Mouse (Mus musculus): ENCODE results near the gene Tstd1.

Tstd1 gene

GRCm38 (mm10) chr1:171418660-171419059 is at the start of gene Tstd1:
Gene Tstd1 (plus strand): TSS chr1:171418872.
- 94% methylated on average over 5 of the region's 5 CpGs for WGBS

- 45% methylated on average over 20 of the region's 20 CpGs for WGBS
These were observed 48.7 kb upstream of the Tstd1 start, which contains the start of gene Nectin4 for GRCm38 (mm10) chr1:171369845-171370556. Gene Nectin4 (plus strand): TSS chr1:171370099.

- WGBS = 82% methylated on average over 3 of the region's 3 CpGs
These were observed 45.8 kb upstream of the Tstd1 start for GRCm38 (mm10) chr1:171372880-171373279.

GRCm38 (mm10) chr1:171373946-171374345 is 44.7 kb upstream of the Tstd1 start:
- 10% methylated on average over 4 of the region's 4 CpGs for WGBS

- 59% methylated on average over 9 of the region's 9 CpGs for WGBS
These were observed 43.0 kb upstream of the Tstd1 start for GRCm38 (mm10) chr1:171375646-171376097.

GRCm38 (mm10) chr1:171378298-171378697 is 40.4 kb upstream of the Tstd1 start:
- WGBS = 86% methylated on average over 6 of the region's 6 CpGs

- 1% methylated on average over 31 of the region's 31 CpGs for WGBS
These were observed 38.6 kb upstream of the Tstd1 start for GRCm38 (mm10) chr1:171379935-171380599.

GRCm38 (mm10) chr1:171382096-171382620 is 36.5 kb upstream of the Tstd1 start:
- WGBS = 86% methylated on average over 11 of the region's 11 CpGs

- WGBS = 64% methylated on average over 9 of the region's 9 CpGs
These were observed 34.3 kb upstream of the Tstd1 start for GRCm38 (mm10) chr1:171384361-171384760.

GRCm38 (mm10) chr1:171385171-171385570 is 33.5 kb upstream of the Tstd1 start:
- 60% methylated on average over 9 of the region's 9 CpGs for WGBS

- 59% methylated on average over 6 of the region's 6 CpGs for whole genome bisulfite sequencing
These were observed 31.6 kb upstream of the Tstd1 start for GRCm38 (mm10) chr1:171387099-171387498.

GRCm38 (mm10) chr1:171388376-171389102 is 30.1 kb upstream of the Tstd1 start, which contains the start of gene Arhgap30:
Gene Arhgap30 (plus strand): TSS chr1:171388954.
- WGBS = 79% methylated on average over 15 of the region's 15 CpGs

- 86% methylated on average over 4 of the region's 4 CpGs for WGBS
These were observed 28.6 kb upstream of the Tstd1 start for GRCm38 (mm10) chr1:171390101-171390500.

- 86% methylated on average over 4 of the region's 4 CpGs for WGBS
These were observed 16.9 kb upstream of the Tstd1 start for GRCm38 (mm10) chr1:171401821-171402220.

GRCm38 (mm10) chr1:171402991-171403390 is 15.7 kb upstream of the Tstd1 start:
- 84% methylated on average over 9 of the region's 9 CpGs for WGBS

- WGBS = 79% methylated on average over 5 of the region's 5 CpGs
These were observed 11.4 kb upstream of the Tstd1 start for GRCm38 (mm10) chr1:171407263-171407662.

GRCm38 (mm10) chr1:171410231-171410630 is 8.4 kb upstream of the Tstd1 start:
- 93% methylated on average over 1 of the region's 1 CpGs for WGBS

GRCm38 (mm10) chr1:171410947-171411484 is 7.7 kb upstream of the Tstd1 start, which contains the start of gene Usf1:
Gene Usf1 (plus strand): TSS chr1:171411313.
- WGBS = under 1% methylated on average over 36 of the region's 36 CpGs

- WGBS = under 1% methylated on average over 37 of the region's 39 CpGs
These were observed 7.2 kb upstream of the Tstd1 start for GRCm38 (mm10) chr1:171411492-171411941.

- under 1% methylated on average over 20 of the region's 20 CpGs for WGBS
These were observed 6.7 kb upstream of the Tstd1 start for GRCm38 (mm10) chr1:171412001-171412441.

GRCm38 (mm10) chr1:171412446-171412845 is 6.2 kb upstream of the Tstd1 start:
- 16% methylated on average over 3 of the region's 3 CpGs for WGBS
